Mouse (Mus musculus) retina, postnatal 7 days (tissue): Measurements from ENCODE around the gene Tgif1.
"Not testable (repeated sequence)": the region's sequence is repeated elsewhere in the genome, so short reads cannot be mapped to it uniquely, and the experiment has no call there.

ENCODE experiments used
- DNase-seq: peaks from one replicate; pipeline ENCODE4 v3.0.0-alpha.2; 2012; ENCODE audit warnings: low read depth, low spot score

Tgif1 gene

GRCm38 (mm10) chr17:70844971-70845370, 8.4 kb downstream of the Tgif1 start:
- DNase-seq = no peak

- DNase-seq = no peak
Observed at GRCm38 (mm10) chr17:70843252-70843651, 10.1 kb downstream of the Tgif1 start.

- DNase-seq = no peak
Observed at GRCm38 (mm10) chr17:70838533-70838932, 14.8 kb downstream of the Tgif1 start.

- DNase-seq = no peak
Observed at GRCm38 (mm10) chr17:70838031-70838430, 15.3 kb downstream of the Tgif1 start.

GRCm38 (mm10) chr17:70837474-70837873, 15.9 kb downstream of the Tgif1 start:
- not testable (repeated sequence) for DNase-seq

- DNase-seq = no peak
Observed at GRCm38 (mm10) chr17:70836820-70837219, 16.5 kb downstream of the Tgif1 start.

GRCm38 (mm10) chr17:70835071-70835790, 18.1 kb downstream of the Tgif1 start:
- DNase-seq = no peak

- DNase-seq = no peak
Observed at GRCm38 (mm10) chr17:70834430-70834965, 18.8 kb downstream of the Tgif1 start.

GRCm38 (mm10) chr17:70832544-70832943, 20.8 kb downstream of the Tgif1 start:
- no peak for DNase-seq

GRCm38 (mm10) chr17:70831591-70831990, 21.8 kb downstream of the Tgif1 start:
- DNase-seq = no peak

- no peak for DNase-seq
Observed at GRCm38 (mm10) chr17:70829943-70830715, 23.2 kb downstream of the Tgif1 start.

- no peak for DNase-seq
Observed at GRCm38 (mm10) chr17:70829217-70829616, 24.1 kb downstream of the Tgif1 start.

GRCm38 (mm10) chr17:70828569-70828968, 24.8 kb downstream of the Tgif1 start:
- no peak for DNase-seq

- DNase-seq = no peak
Observed at GRCm38 (mm10) chr17:70828180-70828528, 25.2 kb downstream of the Tgif1 start.

GRCm38 (mm10) chr17:70827463-70828179, 25.7 kb downstream of the Tgif1 start:
- DNase-seq = not testable (repeated sequence)

GRCm38 (mm10) chr17:70826227-70826626, 27.1 kb downstream of the Tgif1 start:
- no peak for DNase-seq

- no peak for DNase-seq
Observed at GRCm38 (mm10) chr17:70823083-70823482, 30.3 kb downstream of the Tgif1 start.

- DNase-seq = no peak
Observed at GRCm38 (mm10) chr17:70817862-70818451, 35.4 kb downstream of the Tgif1 start.

- DNase-seq = no peak
Observed at GRCm38 (mm10) chr17:70815001-70815400, 38.3 kb downstream of the Tgif1 start.

GRCm38 (mm10) chr17:70810795-70811194, 42.6 kb downstream of the Tgif1 start:
- no peak for DNase-seq

- no peak for DNase-seq
Observed at GRCm38 (mm10) chr17:70809776-70810175, 43.6 kb downstream of the Tgif1 start.

- no peak for DNase-seq
Observed at GRCm38 (mm10) chr17:70808837-70809236, 44.5 kb downstream of the Tgif1 start.
